Mouse (Mus musculus) B cell, adult 2 months (primary cell): ENCODE results near the gene Slc9a3r2.
A peak's percentile ranks its signal among the peaks of the same experiment; 100 is the strongest.
"Not testable (repeated sequence)": the region's sequence is repeated elsewhere in the genome, so short reads cannot be mapped to it uniquely, and the experiment has no call there.

Source experiments
- DNase-seq, 2 experiments: peaks; one replicate each; pipeline ENCODE4 v3.0.0; 2022

Slc9a3r2 gene

DNA sequence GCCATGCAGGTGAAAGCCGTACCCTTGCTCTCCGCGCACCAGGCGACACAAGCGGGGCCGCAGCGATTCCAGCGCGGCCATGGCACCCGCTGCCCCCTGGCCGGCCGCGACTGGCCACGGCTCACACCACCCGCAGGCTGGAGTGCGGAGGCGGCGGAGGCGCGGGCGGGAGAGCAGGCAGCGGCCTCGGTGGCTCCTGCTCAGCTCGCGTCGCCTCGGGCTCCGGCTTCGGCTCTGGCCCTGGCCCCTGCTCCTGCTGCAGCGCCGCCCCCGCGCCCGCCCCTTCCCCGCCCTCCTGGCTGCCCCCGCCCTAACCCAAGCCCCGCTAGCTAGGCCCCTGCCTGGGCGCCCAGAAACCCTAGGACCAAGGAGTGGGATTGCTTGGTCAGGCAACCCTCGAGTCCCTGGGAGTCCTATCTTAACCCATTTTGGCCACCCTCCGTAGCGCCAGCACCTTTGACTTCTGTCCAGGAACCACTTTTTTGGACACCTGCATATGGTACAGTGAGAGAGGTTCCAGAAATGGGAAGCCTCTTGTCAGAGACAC lies at the start of gene Slc9a3r2:
Gene Slc9a3r2 (minus strand): TSS at position 258 of the 547 bp plus-strand sequence.
- no peak for DNase-seq

DNA sequence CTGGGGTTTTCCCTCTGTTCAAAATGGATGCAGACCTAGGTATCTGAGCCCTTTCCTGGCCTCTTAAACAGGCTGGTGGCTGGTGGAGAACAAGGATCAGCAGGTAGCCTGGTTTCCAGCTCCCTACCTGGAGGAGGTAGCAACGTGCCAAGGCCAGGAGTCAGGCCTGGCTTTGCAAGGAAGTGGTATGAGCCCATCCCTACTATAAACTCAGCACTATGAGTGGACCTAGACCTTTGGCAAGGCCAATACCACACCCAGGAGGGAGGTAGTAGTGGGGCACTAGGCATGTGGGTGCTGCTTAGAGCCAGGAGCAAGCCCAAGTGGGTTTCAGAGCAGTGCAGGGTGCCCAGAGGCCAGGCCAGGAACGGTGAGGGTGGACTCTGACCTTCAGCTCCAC lies 49.3 kb upstream of the Slc9a3r2 start:
- DNase-seq: no peak

DNA sequence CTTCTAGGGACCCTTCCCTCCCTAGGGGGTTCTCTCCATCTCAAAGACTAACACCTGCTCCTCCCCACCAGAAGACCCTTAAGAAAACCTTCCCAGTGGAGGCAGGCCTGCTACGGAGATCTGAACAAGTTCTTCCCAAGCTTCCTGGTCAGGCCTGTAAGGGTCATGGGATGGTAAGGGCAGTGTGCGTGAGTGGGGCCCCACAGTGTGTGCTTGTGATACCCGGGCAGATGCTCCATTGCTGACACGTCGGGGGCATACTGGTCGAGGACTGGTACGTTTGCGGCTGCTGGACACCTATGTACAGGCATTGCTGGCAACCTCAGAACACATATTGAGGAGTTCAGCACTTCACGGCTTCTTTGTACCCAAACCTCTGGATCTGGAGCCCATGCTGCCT lies 48.6 kb upstream of the Slc9a3r2 start:
- DNase-seq: no peak

DNA sequence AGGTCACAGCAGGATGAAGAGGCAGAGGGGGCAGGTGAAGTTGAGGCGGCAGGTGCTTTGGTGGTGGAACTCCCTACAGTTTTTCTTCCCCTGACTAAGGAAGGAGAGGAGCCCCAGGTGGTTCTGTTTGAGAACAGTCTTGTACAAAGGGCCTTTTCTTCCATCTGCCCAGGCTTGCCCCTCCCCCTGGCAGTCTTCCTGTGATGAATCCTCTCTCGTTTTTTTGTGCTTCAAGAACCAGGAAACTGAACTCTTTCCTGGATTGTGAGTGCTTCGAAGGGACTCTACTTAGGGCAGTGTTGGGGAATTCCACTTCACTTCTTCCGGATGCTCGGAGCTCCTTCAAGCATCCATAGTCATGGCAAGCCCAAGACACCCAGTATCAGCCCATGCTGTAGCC lies 47.9 kb upstream of the Slc9a3r2 start:
- no peak for DNase-seq

DNA sequence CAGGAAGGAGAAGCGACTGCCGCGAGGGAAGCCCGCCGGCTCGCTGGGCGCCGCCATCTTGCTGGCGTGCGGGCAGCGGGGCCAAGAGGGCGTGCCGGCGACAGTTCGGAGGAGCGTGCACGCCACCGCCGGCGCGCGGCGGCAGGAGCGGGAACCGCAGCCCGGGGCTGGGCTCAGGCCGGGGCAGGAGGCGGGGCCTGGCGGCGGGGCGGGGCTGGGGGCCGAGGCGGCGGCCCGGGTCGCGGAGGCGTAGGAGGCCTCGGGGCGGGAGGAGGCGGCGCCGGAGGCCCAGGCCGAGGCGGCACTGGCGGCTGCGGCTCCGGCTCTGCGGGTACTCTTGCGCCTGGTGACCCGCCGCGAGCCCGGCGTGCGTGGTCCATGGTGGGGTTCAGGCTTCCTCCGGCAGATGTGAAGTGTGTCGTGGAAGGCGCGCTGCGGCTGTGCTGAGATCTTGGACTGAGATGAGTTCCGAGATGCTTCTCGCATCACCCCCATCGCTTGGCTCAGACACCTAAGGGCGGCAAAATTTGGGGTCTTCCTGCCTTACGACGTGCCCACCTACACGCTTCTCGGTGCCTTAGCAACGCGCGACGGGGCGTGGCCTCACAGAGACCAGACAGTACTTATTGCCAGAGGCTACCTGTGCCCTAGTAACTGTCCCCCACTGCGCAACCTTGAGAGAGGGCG lies 46.0 kb upstream of the Slc9a3r2 start, which contains the start of the genes Gfer and Noxo1:
Gene Gfer (minus strand): TSS at position 146 of the 687 bp plus-strand sequence.
Gene Noxo1 (plus strand): TSS at position 224 of the 687 bp plus-strand sequence.
- peak; percentile 76 to 80 for DNase-seq

DNA sequence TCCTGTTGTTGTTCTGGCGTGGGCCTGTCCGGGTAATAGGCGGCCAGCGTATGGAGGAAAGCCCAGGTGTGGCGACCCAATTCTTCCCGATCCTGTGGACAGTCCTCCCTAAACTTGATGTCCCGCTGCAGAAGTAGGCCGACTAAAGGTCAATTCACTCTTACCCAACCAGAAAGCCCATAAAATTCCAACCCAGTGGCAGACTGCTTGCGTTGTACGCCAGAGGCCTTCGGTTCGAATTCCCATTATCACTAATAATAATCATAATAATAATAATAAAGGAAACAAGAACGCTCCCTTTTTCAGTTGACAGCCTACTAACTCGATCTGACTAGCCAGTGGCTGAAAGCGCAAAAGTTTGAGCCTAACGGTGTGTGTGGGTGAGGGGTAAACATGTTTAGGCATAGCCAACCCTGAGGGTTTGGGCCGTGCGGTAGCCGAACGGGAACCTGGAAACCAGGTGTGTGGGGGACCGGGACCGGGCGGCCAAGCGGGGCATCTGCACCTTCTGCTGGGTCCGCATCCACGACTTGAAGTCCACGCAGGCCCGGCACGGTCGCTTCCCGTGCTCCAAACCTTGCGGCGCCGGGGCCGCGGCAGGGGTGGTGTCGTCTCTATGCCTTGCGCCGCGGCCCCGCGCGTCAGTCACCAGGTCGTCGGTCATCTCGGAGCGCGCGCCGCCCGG lies 45.3 kb upstream of the Slc9a3r2 start:
- DNase-seq: no peak

DNA sequence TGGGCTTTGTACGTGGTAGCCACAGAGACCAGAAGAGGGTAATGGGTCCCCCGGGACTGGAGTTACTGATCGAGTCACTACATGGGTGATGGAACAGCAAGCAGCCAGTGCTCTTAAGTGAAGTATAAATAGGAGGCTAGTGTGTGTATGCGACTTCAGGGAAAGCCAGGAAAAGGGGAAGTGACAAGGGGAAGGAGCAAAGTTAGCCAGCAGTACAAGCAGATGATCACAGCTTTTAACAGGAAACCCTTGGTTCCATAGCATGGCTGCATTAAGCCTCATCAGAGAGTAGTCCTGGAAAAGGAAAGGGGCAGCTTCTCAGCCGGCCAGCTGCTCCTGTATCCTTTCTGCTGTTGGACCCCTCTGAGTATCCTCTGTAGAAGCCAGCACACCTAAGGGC lies 42.3 kb upstream of the Slc9a3r2 start:
- DNase-seq: no peak

DNA sequence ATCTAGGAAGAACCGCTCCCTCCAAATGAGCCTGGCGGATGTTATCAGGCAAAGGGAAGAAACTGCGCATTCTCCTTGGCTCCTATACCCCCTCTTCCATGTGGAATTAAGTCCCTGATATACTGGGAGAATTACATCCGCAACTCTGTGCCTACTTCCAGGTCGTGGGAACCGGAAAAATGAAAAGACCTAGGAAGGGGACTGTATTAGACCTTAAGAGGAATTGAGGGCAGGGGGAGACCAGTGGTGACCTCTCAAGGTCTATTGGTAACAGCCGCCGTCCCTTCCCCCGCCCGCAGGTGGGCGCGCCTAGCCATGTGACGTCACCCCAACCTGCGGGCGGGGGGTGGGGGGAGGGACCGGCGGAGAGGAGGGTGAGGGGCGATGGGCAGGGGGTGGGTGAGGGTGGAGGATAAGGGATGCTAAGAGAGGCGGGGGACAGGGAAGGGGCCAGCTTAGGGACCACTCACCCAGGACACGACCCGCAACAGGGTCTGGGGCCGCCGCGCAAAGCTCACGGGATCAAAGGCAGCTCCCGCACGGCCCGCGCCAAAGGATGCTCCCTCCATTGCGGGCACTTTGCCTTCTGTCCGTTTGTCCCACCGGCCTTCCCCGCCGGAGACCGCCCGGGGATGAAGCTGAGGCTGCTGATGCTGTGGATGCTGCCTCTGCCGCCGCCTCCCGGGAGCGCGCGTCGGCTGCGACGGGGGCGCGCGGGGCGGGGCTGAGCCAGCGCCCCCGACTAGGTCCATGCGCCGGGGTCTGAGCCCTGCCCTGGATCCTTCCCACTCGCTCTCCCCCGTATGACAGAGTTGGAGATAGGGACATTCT lies 39.3 kb upstream of the Slc9a3r2 start, which contains the start of gene Syngr3:
Gene Syngr3 (minus strand): TSS at position 705 of the 831 bp plus-strand sequence.
- DNase-seq: peak in 1 of 2 experiments; percentile 26

DNA sequence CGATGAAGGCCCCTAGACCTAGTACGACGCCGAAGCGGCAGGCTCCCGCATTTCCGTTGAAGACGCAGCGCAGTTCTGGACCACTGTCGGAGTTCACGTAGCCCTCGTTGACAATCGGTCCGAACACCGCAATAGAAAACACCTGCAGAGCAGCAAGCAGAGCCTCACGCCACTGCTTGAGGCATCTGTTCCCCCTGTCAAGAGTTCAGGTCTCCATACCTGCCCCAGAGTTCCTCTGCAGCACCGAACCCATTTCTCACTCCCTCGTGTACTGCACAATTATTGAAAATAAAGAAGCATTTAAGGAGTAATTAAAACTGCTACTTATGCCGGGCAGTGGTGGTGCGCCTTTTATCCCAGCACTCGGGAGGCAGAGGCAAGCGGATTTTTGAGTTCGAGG lies 37.5 kb upstream of the Slc9a3r2 start:
- DNase-seq: no peak

DNA sequence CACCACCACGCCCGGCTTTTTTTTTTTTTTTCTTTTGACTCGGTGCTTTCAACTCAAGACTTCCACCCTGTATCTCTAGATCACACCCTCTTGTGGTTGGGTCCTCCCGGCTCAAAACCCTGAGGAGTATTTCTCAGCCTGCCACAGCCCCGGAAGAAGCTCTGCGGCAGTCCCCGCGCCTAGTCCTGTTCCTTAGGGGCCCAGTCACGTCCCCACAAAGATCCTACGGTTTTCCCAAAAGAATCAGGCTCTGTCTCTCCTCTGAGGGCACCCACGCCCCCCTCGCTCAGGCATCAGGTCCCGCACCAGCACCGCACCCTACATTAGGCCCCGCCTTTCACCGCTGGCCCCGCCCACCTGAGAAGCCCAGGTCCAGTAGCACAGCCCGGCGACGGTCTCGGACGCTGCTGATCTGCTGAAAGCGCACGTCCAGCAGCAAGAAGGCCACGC lies 37.0 kb upstream of the Slc9a3r2 start:
- DNase-seq: peak; percentile 66 to 68

DNA sequence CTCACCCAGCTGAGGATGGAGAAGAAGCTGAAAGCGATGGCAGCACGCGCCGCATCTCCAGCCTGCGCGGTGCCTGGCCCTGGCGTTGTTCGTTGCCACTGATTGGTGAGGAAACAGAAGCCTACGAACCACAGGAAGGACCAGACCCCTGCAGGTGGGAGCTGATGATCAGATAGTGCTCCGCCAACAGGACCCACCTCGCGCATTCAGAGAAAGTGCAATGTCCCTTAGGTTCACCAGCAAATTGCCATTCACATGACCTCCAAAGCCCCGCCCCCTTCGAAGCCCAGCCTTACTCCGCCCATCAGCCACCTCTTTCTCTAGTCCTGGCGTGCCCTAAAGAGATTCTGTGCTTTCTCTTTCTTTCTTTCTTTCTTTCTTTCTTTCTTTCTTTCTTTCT lies 36.4 kb upstream of the Slc9a3r2 start:
- DNase-seq: peak; percentile 72 to 78

DNA sequence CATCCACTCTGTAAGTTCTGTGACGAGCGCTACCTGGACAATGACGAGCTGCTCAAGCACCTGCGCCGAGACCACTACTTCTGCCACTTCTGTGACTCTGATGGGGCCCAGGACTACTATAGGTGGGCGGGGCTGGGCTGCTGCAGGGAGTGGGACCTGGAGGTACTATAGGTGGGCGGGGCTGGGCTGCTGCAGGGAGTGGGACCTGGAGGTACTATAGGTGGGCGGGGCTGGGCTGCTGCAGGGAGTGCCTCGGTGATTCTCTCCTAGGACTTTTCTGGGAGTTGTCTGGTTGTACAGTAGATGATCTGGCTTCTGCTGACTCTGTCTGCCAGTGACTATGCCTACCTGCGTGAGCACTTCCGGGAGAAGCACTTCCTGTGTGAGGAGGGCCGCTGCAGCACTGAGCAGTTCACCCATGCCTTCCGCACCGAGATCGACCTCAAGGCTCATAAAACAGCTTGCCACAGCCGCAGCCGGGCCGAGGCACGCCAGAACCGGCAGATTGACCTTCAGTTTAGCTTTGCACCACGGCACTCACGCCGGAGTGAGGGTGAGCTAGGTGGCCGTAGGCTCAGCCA lies 27.5 kb upstream of the Slc9a3r2 start:
- no peak for DNase-seq

DNA sequence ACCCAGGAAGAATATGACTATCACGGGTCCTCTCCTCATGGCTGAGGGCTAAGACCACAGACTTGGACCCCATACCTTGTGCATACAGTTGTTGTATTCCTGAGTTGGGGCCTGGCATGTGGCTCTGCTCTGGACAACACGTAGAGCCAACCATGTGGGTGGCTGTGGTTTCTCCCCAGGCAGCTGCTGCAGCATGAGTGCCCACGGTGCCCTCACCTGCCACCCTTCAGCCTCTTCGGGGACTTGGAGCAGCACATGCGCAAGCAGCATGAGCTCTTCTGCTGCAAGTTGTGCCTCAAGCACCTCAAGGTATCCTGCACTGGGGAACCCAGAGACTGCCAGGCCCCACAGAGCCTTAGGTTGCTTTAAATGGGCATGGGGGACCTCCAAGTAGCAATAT lies 26.8 kb upstream of the Slc9a3r2 start:
- DNase-seq: no peak

DNA sequence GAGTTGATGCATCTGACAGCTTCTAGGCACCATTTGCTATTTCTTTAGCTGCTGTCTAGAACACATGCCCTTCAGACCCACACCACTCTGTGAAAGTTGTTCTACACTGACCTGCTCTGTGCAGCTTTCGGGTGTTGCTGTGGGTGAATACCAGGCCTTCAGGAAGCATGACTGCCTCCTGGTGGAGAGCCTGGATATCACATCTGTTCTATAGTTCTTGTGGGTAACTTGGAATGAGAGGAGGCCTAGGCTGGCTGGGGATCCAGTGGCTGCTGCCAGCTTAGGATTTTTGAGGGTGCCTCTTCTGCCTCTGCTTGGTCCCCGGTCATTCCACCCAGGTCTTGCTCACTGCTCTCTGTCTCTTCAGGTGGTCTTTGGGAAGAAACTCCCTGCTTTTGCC lies 26.1 kb upstream of the Slc9a3r2 start:
- peak; percentile 82 to 86 for DNase-seq

DNA sequence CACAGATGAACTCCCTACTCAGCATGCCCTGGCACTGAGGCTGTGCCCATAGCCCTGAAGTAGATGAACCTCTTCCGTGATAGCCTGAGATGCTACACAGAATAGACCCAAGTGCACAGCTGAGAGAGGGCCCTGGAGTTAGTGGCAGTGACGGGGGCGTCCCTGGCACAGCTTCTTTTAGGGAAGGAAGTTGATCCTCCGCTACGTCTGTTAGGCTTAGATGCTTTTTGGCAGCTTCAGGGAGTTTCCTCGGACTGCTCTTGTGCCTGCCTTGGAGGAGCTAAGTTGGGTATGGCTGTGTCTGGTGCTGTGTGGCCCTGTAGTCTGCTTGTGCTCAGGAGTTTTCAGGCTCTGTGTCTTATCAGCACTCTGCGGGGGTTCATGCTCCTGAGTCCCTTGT lies 24.1 kb upstream of the Slc9a3r2 start:
- DNase-seq: no peak

DNA sequence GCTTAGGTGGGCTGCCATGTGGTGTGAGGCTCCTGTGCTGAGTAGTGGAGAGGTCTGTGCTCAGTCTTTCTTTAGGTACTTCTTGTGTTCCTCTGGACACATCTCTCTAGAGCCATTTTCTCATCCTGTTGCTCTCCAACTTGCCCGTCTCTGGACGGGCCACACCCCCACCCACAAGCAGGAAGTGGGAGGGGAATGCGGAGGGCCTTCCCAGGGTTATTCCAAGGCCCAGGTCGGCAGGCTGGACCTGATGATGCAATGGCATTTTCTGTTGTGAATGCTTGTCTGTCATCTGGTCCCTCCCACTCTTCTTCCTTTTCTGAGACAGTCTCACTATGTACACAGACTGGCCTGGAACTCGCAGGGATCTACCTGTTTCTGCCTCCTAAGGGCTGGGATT lies 22.0 kb upstream of the Slc9a3r2 start:
- no peak for DNase-seq

DNA sequence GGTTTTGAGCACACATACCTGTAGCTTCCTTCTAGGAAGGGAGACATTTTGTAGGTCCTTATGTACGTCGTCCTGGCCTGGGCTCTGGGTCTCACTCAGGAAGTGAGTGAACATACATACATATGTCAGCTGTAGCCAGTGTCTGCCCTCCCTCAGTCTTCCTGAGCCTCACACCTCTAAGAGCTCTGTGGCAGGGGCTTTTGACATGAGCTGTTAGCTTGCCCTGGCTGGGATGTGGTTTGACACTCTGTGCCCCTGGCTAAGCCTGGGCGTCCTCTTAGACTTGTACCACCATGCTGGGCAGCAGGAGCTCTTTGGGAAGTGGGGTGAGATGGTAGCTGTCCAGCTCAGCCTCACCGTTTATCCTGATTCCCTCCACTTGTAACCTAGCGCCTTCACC lies 21.2 kb upstream of the Slc9a3r2 start:
- DNase-seq: no peak

DNA sequence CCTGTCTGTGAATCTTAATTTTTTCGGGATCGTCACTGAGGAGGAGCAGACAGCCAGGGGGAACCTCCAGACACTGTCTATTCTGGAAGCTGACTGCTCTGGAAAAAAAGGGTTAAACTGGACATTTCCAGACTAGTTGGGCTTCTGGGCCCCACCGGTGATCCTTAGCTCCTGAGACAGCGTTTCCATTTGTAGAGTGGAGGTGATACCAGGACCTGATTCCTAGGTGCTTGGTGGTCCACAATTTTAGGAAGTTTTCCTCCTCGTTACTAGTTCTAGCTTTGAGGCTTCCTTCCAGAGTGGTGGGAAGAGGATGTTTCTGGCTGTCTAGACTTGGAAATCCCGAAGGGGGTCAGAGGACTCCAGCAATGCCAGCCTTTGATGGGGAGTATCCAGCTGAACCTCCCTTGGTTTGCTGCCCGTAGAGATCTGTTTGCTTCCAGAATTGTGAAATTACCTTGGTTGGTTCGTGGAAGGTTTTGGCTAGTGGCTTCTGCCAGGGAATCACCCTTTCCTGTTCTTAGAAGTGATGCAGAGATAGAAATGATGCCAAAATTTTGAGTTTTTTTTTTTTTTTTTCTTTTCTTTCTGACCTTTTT lies 20.2 kb upstream of the Slc9a3r2 start:
- DNase-seq: no peak

DNA sequence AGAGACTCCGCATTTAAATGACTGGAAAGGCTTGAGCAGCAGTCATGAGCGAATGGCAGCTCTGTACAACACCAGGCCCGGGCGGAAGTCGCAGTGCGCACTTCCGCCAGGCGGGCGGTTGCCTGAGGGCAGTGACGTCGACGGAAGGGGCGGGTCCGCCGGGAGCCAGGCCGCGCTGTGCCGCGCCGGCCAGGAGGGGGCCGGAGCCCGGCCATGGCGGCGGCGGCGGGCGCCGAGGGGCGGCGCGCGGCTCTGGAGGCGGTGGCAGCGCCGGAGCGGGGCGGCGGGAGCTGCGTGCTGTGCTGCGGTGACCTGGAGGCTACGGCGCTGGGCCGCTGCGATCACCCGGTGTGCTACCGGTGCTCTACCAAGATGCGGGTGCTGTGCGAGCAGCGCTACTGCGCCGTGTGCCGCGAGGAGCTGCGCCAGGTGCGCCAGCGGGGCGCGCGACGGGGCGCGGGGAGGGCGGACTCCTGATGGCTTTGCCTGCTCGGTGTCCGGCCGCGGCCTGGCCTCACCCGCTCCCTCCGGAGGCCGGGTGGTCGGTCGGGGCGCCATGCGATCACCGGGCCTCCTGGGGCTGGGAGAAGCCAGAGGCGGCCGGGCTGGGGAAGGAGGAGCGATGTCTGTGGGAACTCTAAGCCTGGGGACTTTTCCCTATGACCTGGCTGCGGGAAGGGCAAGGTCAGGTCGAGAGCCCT lies 19.6 kb upstream of the Slc9a3r2 start, which contains the start of gene Zfp598:
Gene Zfp598 (plus strand): TSS at position 143 of the 701 bp plus-strand sequence.
- DNase-seq: peak; percentile 98 to 99

DNA sequence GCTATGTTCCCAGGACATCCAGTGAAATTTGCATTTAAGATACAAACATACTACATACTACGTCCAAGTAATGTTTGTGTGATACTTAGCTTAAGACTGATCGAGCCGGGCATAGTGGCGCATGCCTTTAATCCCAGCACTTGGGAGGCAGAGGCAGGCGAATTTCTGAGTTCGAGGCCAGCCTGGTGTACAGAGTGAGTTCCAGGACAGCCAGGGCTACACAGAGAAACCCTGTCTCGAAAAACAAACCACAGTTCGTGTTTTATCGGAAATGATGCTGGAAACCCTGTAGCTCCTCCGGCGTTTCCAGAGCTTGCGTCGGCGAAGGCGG lies 19.1 kb upstream of the Slc9a3r2 start:
- not testable (repeated sequence) for DNase-seq

DNA sequence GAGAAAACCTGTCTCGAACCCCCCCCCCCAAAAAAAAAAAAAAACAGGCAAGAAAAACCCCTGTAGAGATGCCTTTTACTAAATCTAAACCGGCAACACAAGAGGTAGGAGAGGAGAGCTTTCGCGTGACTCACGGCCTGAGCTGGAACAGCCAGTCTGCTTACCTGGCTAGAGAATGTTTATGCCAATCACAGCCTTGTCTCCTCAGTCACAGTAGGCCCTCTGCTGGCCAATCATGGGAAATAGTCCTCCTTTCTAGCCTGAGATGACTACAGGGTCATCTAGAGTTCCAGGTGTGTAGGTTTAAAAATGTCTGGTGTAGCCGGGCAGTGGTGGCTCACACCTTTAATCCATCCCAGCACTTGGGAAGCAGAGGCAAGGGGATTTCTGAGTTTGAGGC lies 17.3 kb upstream of the Slc9a3r2 start:
- peak; percentile 71 to 74 for DNase-seq

DNA sequence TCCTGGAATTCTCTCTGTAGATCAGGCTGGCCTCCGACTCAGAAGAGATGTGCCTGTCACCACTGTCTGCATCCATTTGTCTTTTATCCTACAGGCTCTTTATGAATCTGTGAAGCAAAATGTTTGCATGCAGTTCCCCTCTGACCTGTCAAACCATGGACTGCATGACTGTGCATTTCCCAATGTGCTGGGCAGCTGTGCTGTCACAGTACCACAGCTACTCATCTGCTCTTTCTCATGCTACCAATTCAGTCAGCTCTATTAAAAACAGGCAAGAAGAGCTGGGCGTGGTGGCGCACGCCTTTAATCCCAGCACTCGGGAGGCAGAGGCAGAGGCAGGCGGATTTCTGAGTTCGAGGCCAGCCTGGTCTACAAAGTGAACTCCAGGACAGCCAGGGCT lies 16.9 kb upstream of the Slc9a3r2 start:
- not testable (repeated sequence) for DNase-seq
